9 mouse cellular contexts compared by ENCODE assay signal in genomic region chrX:153037087-153037971, GRCm38 (mm10). TPM values are rescaled to one million over a fixed set of nuclear protein-coding genes. Genes with fewer than 3 reads are reported as not detected.
DNase-seq lines count a peak whose midpoint lies in the region; ATAC-seq and TF ChIP-seq lines count a peak whose summit lies in the region.
"Had no signal": no experiment of that assay in that cellular context is flagged by ENCODE, and none has a peak within 500 bp of the region (broad histone marks: within the 10 kb centered on the region; RNA-seq: fewer than 3 reads in every experiment).

Mageh1 (minus strand) TSS chrX:153037575.

- intact Hi-C loops in heart, postnatal 25 days (cut with DNase I): loop anchor here (10.0 kb wide), 1 partner anchor 457 kb away; the partner anchor contains the start of gene Ubqln2

- H3K4me1 ChIP-seq in CH12.LX (ENCODE audit: control insufficient read depth in 1 of 2, insufficient read depth in 2 of 2): no peaks in the 10 kb centered on the region
- H3K4me1 ChIP-seq in forebrain, postnatal 0 days (ENCODE audit: insufficient read depth): no peaks in the 10 kb centered on the region
- no peaks in the 10 kb centered on the region for H3K4me1 ChIP-seq in liver, embryonic 15.5 days (replicated peaks)
- H3K4me1 ChIP-seq in neural tube, embryonic 14.5 days (ENCODE audit: control insufficient read depth, insufficient read depth, low read length): no peaks in the 10 kb centered on the region; the same call in 1 of the 2 replicates
- H3K4me1 ChIP-seq in thymus, adult 2 months (replicated peaks; ENCODE audit: control insufficient read depth, insufficient read depth, low read length): peaks cover 2% of the 10 kb centered on the region; the same call in 1 of the 2 replicates

- in situ Hi-C loops in CH12.LX (cut with MboI; ENCODE audit: low pct_ligation_motif_present, low pct_unique_long_range_greater_than_20kb, low sequenced_read_pairs): no loop called here

- H3K27me3 ChIP-seq in CH12.LX (replicated peaks): no peaks in the 10 kb centered on the region
- H3K27me3 ChIP-seq in forebrain, postnatal 0 days (ENCODE audit: insufficient read depth, low read length): no peaks in the 10 kb centered on the region
- H3K27me3 ChIP-seq in liver, embryonic 15.5 days: peaks cover 24% of the 10 kb centered on the region
- H3K27me3 ChIP-seq in neural tube, embryonic 14.5 days (ENCODE audit: control insufficient read depth, insufficient read depth, low read length): no peaks in the 10 kb centered on the region
- no peaks in the 10 kb centered on the region for H3K27me3 ChIP-seq in thymus, adult 2 months (ENCODE audit: control insufficient read depth, insufficient read depth, low read length)

- TF ChIP-seq RAD21 in CH12.LX (IDR thresholded peaks at IDR 0.05; ENCODE audit: low read depth, low read length): no peak

- 0 out of 2 replicates have a peak within 1 kb of the TSS, but pooled peaks have one; percentile 31 for H3K27ac ChIP-seq in CH12.LX (ENCODE audit: insufficient read depth, low read depth)
- peak within 1 kb of the TSS; percentile 95 for H3K27ac ChIP-seq in forebrain, postnatal 0 days (ENCODE audit: low read depth, low read length)
- no peak within 1 kb of the TSS for H3K27ac ChIP-seq in liver, embryonic 15.5 days (replicated peaks)
- peak within 1 kb of the TSS; percentile 92 for H3K27ac ChIP-seq in neural tube, embryonic 14.5 days (ENCODE audit: low read depth, low read length)
- no peak within 1 kb of the TSS for H3K27ac ChIP-seq in thymus, adult 2 months (ENCODE audit: control insufficient read depth, insufficient read depth, low read length)

- no peaks in the 10 kb centered on the region for H3K9me3 ChIP-seq in CH12.LX (replicated peaks; ENCODE audit: low read length)
- H3K9me3 ChIP-seq in forebrain, postnatal 0 days (ENCODE audit: low read length): no peaks in the 10 kb centered on the region
- H3K9me3 ChIP-seq in liver, embryonic 15.5 days (replicated peaks): no peaks in the 10 kb centered on the region
- H3K9me3 ChIP-seq in neural tube, embryonic 14.5 days (ENCODE audit: control insufficient read depth, low read length): no peaks in the 10 kb centered on the region

- no peak for TF ChIP-seq CTCF in CH12.LX (conservative IDR thresholded peaks at IDR 0.05 in 1 of 2, IDR thresholded peaks at IDR 0.05 in 1 of 2; ENCODE audit: low read depth in 2 of 2, low read length in 2 of 2)
- TF ChIP-seq CTCF in forebrain, postnatal 0 days (IDR thresholded peaks at IDR 0.05; ENCODE audit: low read depth): peak; percentile 52
- TF ChIP-seq CTCF in thymus, adult 2 months (IDR thresholded peaks at IDR 0.05; ENCODE audit: borderline replicate concordance, control insufficient read depth, extremely low read depth, insufficient read depth, low read length, poor library complexity): no peak

- H3K4me3 ChIP-seq in CH12.LX (replicated peaks in 1 of 3; ENCODE audit: low read depth in 2 of 3, low read length in 2 of 3, poor library complexity in 1 of 3): peak within 1 kb of the TSS; percentile 41 to 69 (median 63)
- peak within 1 kb of the TSS; percentile 53 for H3K4me3 ChIP-seq in forebrain, postnatal 0 days (ENCODE audit: low read depth, low read length)
- peak within 1 kb of the TSS; percentile 44 for H3K4me3 ChIP-seq in liver, embryonic 15.5 days (replicated peaks)
- peak within 1 kb of the TSS; percentile 50 for H3K4me3 ChIP-seq in neural tube, embryonic 14.5 days (ENCODE audit: low read depth, low read length)
- H3K4me3 ChIP-seq in thymus, adult 2 months (ENCODE audit: control insufficient read depth, insufficient read depth, low read length): peak within 1 kb of the TSS; percentile 26

- peak within 1 kb of the TSS; percentile 50 for H3K4me2 ChIP-seq in CH12.LX (ENCODE audit: insufficient read depth, low read depth, poor library complexity, severe bottlenecking)
- H3K4me2 ChIP-seq in forebrain, postnatal 0 days (ENCODE audit: low read depth): peak within 1 kb of the TSS; percentile 57
- peak within 1 kb of the TSS; percentile 41 for H3K4me2 ChIP-seq in liver, embryonic 15.5 days
- H3K4me2 ChIP-seq in neural tube, embryonic 14.5 days (ENCODE audit: low read depth, low read length): peak within 1 kb of the TSS; percentile 63

- ATAC-seq in forebrain, postnatal 0 days: peak; percentile 94
- ATAC-seq in liver, embryonic 15.5 days (ENCODE audit: insufficient read depth): peak; percentile 76
- peak; percentile 97 for ATAC-seq in neural tube, embryonic 14.5 days (ENCODE audit: low read depth)
- ATAC-seq: Patski had no signal

- TF ChIP-seq EP300 in CH12.LX (IDR thresholded peaks at IDR 0.05; ENCODE audit: low read length): no peak

- dilution Hi-C loops in CH12.LX (cut with MboI; ENCODE audit: extremely low pct_ligation_motif_present, extremely low pct_unique_long_range_greater_than_20kb, low sequenced_read_pairs): no loop called here

- peak within 1 kb of the TSS; percentile 75 for H3K9ac ChIP-seq in CH12.LX (ENCODE audit: insufficient read depth, low read depth)
- H3K9ac ChIP-seq in forebrain, postnatal 0 days: peak within 1 kb of the TSS; percentile 65
- no peak within 1 kb of the TSS for H3K9ac ChIP-seq in liver, embryonic 15.5 days
- peak within 1 kb of the TSS; percentile 69 for H3K9ac ChIP-seq in neural tube, embryonic 14.5 days (replicated peaks; ENCODE audit: low read depth, low read length)

- H3K79me2 ChIP-seq in CH12.LX (replicated peaks; ENCODE audit: control insufficient read depth, extremely low read depth, insufficient read depth, poor library complexity, severe bottlenecking): no peaks in the 10 kb centered on the region

- peak; percentile 52 for TF ChIP-seq POLR2A in CH12.LX (IDR thresholded peaks at IDR 0.05; ENCODE audit: low read depth, low read length)
- TF ChIP-seq POLR2A in thymus, adult 2 months (IDR thresholded peaks at IDR 0.05; ENCODE audit: control insufficient read depth, extremely low read depth, insufficient read depth, low read length, poor library complexity): no peak

- 24% methylated on average over 49 of the region's 49 CpGs for WGBS in forebrain, postnatal 0 days
- 25% methylated on average over 49 of the region's 49 CpGs for WGBS in large intestine, adult 2 months
- 14% methylated on average over 49 of the region's 49 CpGs for WGBS in liver, embryonic 15.5 days (ENCODE audit: insufficient replicate concordance)
- 13% methylated on average over 48 of the region's 49 CpGs for WGBS in neural tube, embryonic 14.5 days
- 3% methylated on average over 49 of the region's 49 CpGs for WGBS in thymus, adult 2 months

- DNase-seq in CH12.LX (ENCODE audit: extremely low read depth): peak; percentile 82
- peak; percentile 89 for DNase-seq in cerebellum, adult 11-12 months
- DNase-seq in forebrain, postnatal 0 days: peak; percentile 92
- DNase-seq in heart, postnatal 25 days (ENCODE audit: low spot score): peak; percentile 51
- peak; percentile 29 for DNase-seq in large intestine, adult 2 months (ENCODE audit: low read depth, low spot score)
- peak; percentile 7 for DNase-seq in thymus, adult 2 months

- no peaks in the 10 kb centered on the region for H3K36me3 ChIP-seq in CH12.LX (replicated peaks in 1 of 2; ENCODE audit: control insufficient read depth in 1 of 2, insufficient read depth in 1 of 2, low read length in 1 of 2)
- no peaks in the 10 kb centered on the region for H3K36me3 ChIP-seq in forebrain, postnatal 0 days (ENCODE audit: insufficient read depth)
- no peaks in the 10 kb centered on the region for H3K36me3 ChIP-seq in liver, embryonic 15.5 days (replicated peaks)
- H3K36me3 ChIP-seq in neural tube, embryonic 14.5 days (ENCODE audit: control insufficient read depth, insufficient read depth, low read length): no peaks in the 10 kb centered on the region
- no peaks in the 10 kb centered on the region for H3K36me3 ChIP-seq in thymus, adult 2 months (ENCODE audit: control insufficient read depth, insufficient read depth, low read length)

TF ChIP-seq in CH12.LX, 34 proteins besides CTCF, POLR2A, EP300 and RAD21:
- TF ChIP-seq HCFC1 (IDR thresholded peaks at IDR 0.05; ENCODE audit: low read depth, low read length) (peak; percentile 69), ELF1 (IDR thresholded peaks at IDR 0.05; ENCODE audit: low read depth, low read length) (peak; percentile 72), ZNF384 (IDR thresholded peaks at IDR 0.05; ENCODE audit: low read depth, low read length) (no peak), NRF1 (IDR thresholded peaks at IDR 0.05; ENCODE audit: low read depth, low read length) (peak; percentile 66), USF2 (conservative IDR thresholded peaks at IDR 0.05; ENCODE audit: low read depth, low read length) (no peak), NELFE (IDR thresholded peaks at IDR 0.05; ENCODE audit: low read depth, low read length) (0 out of 2 replicates have a peak, but pooled peaks have one; percentile 44), KAT2A (IDR thresholded peaks at IDR 0.05; ENCODE audit: insufficient replicate concordance, low read length) (no peak), TCF12 (IDR thresholded peaks at IDR 0.05; ENCODE audit: low read depth, low read length) (no peak), MAZ (IDR thresholded peaks at IDR 0.05; ENCODE audit: low read depth, low read length) (0 out of 2 replicates have a peak, but pooled peaks have one; percentile 41), MXI1 (IDR thresholded peaks at IDR 0.05; ENCODE audit: low read depth, low read length) (peak; percentile 48; the same call in 1 of the 2 replicates), BHLHE40 (IDR thresholded peaks at IDR 0.05; ENCODE audit: low read depth, low read length) (0 out of 2 replicates have a peak, but pooled peaks have one; percentile 13), RCOR1 (conservative IDR thresholded peaks at IDR 0.05; ENCODE audit: low read depth, low read length) (no peak), IRF4 (IDR thresholded peaks at IDR 0.05; ENCODE audit: low read depth, low read length) (peak; percentile 62; the same call in 1 of the 2 replicates)

RNA-seq across cellular contexts. Expression of gene Mageh1, which starts in this region (rescaled TPM):
- total RNA-seq in CH12.LX (2012; rRNA removed) (11.3 and 11.7 TPM in 2 replicates), CH12.LX (2014; rRNA removed) (13.3 and 15.2 TPM in 2 replicates)
- 8.7 and 9.5 TPM in 2 replicates for polyA plus RNA-seq in CH12.LX (2012; ENCODE audit: insufficient read length, low read depth)
- 93.6 and 97.1 TPM in 2 replicates for total RNA-seq in forebrain, postnatal 0 days (2014; rRNA removed)
- 125 and 131 TPM in 2 replicates for polyA plus RNA-seq in forebrain, postnatal 0 days (2015; fragmentation: Nextera tagmentation; extraction: Ambion mirVana)
- total RNA-seq in heart, postnatal 25 days (2021): 10 to 100 TPM in 1 of 2 experiments, 1 to 10 TPM in 1; 8.8 to 11.0 TPM
- polyA plus RNA-seq in large intestine, adult 2 months (2012; rRNA removed): 2.6 and 2.8 TPM in 2 replicates
- 6.1 and 6.6 TPM in 2 replicates for polyA plus RNA-seq in liver, embryonic 15.5 days (2015; fragmentation: Nextera tagmentation; extraction: Ambion mirVana)
- polyA plus RNA-seq in neural tube, embryonic 14.5 days (2014; fragmentation: Nextera tagmentation; extraction: Ambion mirVana): 108 and 125 TPM in 2 replicates
- 0.94 and 1.1 TPM in 2 replicates for polyA plus RNA-seq in thymus, adult 2 months (2012; rRNA removed)

Comparison
In these comparisons a context has a peak if more than half of its experiments do, and no peak if none do; other contexts are left out.
1. RNA of gene Mageh1 (polyA plus RNA-seq): 125 to 131 TPM in forebrain, postnatal 0 days and 108 to 125 TPM in neural tube, embryonic 14.5 days; 8.7 to 9.5 TPM in CH12.LX, 6.1 to 6.6 TPM in liver, embryonic 15.5 days, 2.6 to 2.8 TPM in large intestine, adult 2 months and 0.94 to 1.1 TPM in thymus, adult 2 months; every median in the first group is over 10 times any median in the second.
2. DNase-seq: peak in every context shown above with its lines; median percentile 92 in forebrain, postnatal 0 days; 89 in cerebellum, adult 11-12 months; 82 in CH12.LX; 51 in heart, postnatal 25 days; 29 in large intestine, adult 2 months; 7 in thymus, adult 2 months.
3. H3K27ac ChIP-seq: peak in CH12.LX (single experiment), forebrain, postnatal 0 days (single experiment) and neural tube, embryonic 14.5 days (single experiment); none in liver, embryonic 15.5 days (single experiment) and thymus, adult 2 months (single experiment).
4. Peak in every context shown above with its lines, with median percentiles within 50 percentile points of each other: H3K4me2 ChIP-seq, H3K4me3 ChIP-seq and ATAC-seq.